14 mouse cellular contexts compared by ENCODE assay signal in the genomic region with DNA sequence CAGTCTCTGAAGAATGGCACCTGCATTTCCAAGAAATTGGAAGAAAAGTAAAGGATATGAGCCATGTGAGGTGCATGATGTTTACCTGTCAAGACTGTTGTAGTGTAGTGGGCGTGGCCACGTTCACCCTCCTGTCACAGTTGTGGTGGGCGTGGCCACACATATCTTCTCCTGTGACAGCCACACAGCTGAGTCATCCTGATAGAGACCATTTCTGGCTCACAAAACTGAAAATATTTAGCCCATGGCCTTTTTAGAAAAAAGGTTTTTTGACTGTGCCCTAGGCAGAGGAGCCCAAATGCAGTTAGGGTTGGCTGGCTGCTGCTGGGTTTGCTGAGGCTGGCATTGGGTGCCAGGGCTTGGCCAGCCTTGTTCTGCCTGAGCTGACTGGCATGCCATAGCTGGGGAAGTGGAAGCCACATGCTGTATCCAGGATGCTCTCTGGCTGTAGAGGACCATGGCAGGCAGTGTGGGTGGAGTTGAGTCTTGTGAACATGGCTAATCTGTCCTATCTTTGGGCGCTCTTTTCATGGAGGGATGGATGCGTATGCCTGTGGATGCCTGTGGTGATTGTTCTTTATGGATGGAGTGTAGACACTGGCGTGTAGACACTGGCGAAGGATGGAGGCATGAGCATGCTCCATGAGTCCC. TPM values are rescaled to one million over a fixed set of nuclear protein-coding genes. Genes with fewer than 3 reads are reported as not detected.
DNase-seq lines count a peak whose midpoint lies in the region; ATAC-seq and TF ChIP-seq lines count a peak whose summit lies in the region.
"Had no signal": no experiment of that assay in that cellular context is flagged by ENCODE, and none has a peak within 500 bp of the region (broad histone marks: within the 10 kb centered on the region; RNA-seq: fewer than 3 reads in every experiment).

No protein-coding gene starts in this region.

- H3K36me3 ChIP-seq in liver, postnatal 0 days (replicated peaks; ENCODE audit: insufficient read depth, low read length): peaks cover 54% of the 10 kb centered on the region

- 72% methylated on average over 7 of the region's 7 CpGs for WGBS in liver, postnatal 0 days (ENCODE audit: insufficient replicate concordance)

- H3K4me2 ChIP-seq in liver, postnatal 0 days (ENCODE audit: low read depth, low read length): peak overlapping the region; percentile 44

- H3K4me3 ChIP-seq in liver, postnatal 0 days (ENCODE audit: low read depth, low read length): no peak overlapping the region

- H3K27ac ChIP-seq in liver, postnatal 0 days (ENCODE audit: low read depth): peak overlapping the region; percentile 91

- peaks cover 18% of the 10 kb centered on the region for H3K4me1 ChIP-seq in liver, postnatal 0 days (ENCODE audit: insufficient read depth)

- no peaks in the 10 kb centered on the region for H3K9me3 ChIP-seq in liver, postnatal 0 days (ENCODE audit: low read length)

- TF ChIP-seq CTCF in liver, postnatal 0 days (IDR thresholded peaks at IDR 0.05; ENCODE audit: low read depth): no peak

- no peaks in the 10 kb centered on the region for H3K27me3 ChIP-seq in liver, postnatal 0 days (ENCODE audit: insufficient read depth, low read length)

- peak; percentile 85 for ATAC-seq in liver, postnatal 0 days
- ATAC-seq: forebrain, embryonic 14.5 days; inflammation-experienced regulatory T-cells, adult 6 months had no signal

- H3K9ac ChIP-seq in liver, postnatal 0 days (replicated peaks): no peak overlapping the region

- peak; percentile 42 for DNase-seq in embryo, embryonic 10 days (ENCODE audit: low spot score)
- DNase-seq in embryo, embryonic 9.5 days (ENCODE audit: extremely low spot score): no peak
- DNase-seq in A20 (ENCODE audit: low read depth, low spot score): peak; percentile 66
- peak; percentile 68 for DNase-seq in adrenal gland, postnatal 36 days
- peak; percentile 75 for DNase-seq in liver, postnatal 0 days
- DNase-seq in left cerebral cortex, adult 8-10 months (ENCODE audit: low spot score in 2 of 2): no peak
- DNase-seq in thymus, postnatal 25 days: no peak
- no peak for DNase-seq in layer of hippocampus, postnatal 25 days (ENCODE audit: extremely low spot score in 1 of 2, low spot score in 1 of 2)
- DNase-seq: cerebellum, adult 2 months; layer of hippocampus, postnatal 36 days; lung, postnatal 14 days; thymus, postnatal 14 days had no signal

- TF ChIP-seq EP300 in liver, postnatal 0 days (IDR thresholded peaks at IDR 0.05; ENCODE audit: low read depth): peak; percentile 62; the same call in 1 of the 2 replicates

RNA-seq across cellular contexts. Expression of gene Pgs1, which starts 14.6 kb away (rescaled TPM):
- total RNA-seq in adrenal gland, postnatal 36 days (2021): 10 to 100 TPM; 54.7 to 58.7 TPM
- 9.1 and 10.1 TPM in 2 replicates for polyA plus RNA-seq in liver, postnatal 0 days (2015; fragmentation: Nextera tagmentation; extraction: Ambion mirVana)
- 10 to 100 TPM; 77.9 to 92.4 (median 82.4) TPM for total RNA-seq in left cerebral cortex, adult 8-10 months (2022)
- 10 to 100 TPM; 74.2 to 75.9 TPM for total RNA-seq in layer of hippocampus, postnatal 25 days (2021)

RNA-seq across cellular contexts. Expression of gene Socs3, which starts 30.8 kb away (rescaled TPM):
- total RNA-seq in adrenal gland, postnatal 36 days (2021): 10 to 100 TPM in 1 of 2 experiments, 1 to 10 TPM in 1; 6.6 to 17.5 TPM
- 3.5 and 5.8 TPM in 2 replicates for polyA plus RNA-seq in liver, postnatal 0 days (2015; fragmentation: Nextera tagmentation; extraction: Ambion mirVana)
- total RNA-seq in left cerebral cortex, adult 8-10 months (2022): 1 to 10 TPM; 3.1 to 7.5 (median 3.6) TPM
- total RNA-seq in layer of hippocampus, postnatal 25 days (2021): 1 to 10 TPM; 1.3 to 1.8 TPM

Comparison
In these comparisons a context has a peak if more than half of its experiments do, and no peak if none do; other contexts are left out.
1. DNase-seq: peak in embryo, embryonic 10 days (single experiment), A20 (single experiment), adrenal gland, postnatal 36 days (2 of 2) and liver, postnatal 0 days (single experiment); none in embryo, embryonic 9.5 days (single experiment), left cerebral cortex, adult 8-10 months (0 of 2), thymus, postnatal 25 days (single experiment) and layer of hippocampus, postnatal 25 days (0 of 2).